Mouse (Mus musculus): Measurements from ENCODE around the gene Rasa4. TPM values are rescaled to one million over a fixed set of nuclear protein-coding genes. Genes with fewer than 3 reads are reported as not detected.
"Not testable (repeated sequence)": the region's sequence is repeated elsewhere in the genome, so short reads cannot be mapped to it uniquely, and the experiment has no call there.

The Rasa4 gene
- total RNA-seq, 2 experiments from 2014 or later: 10.0 to 13.1 TPM

GRCm38 (mm10) chr5:136160084-136160483 lies 76.4 kb downstream of the Rasa4 start:
- peak; percentile 47 for DNase-seq

More at GRCm38 (mm10) chr5:136160084-136160483, 76.4 kb downstream of the Rasa4 start:
- intact Hi-C loops (cut with DNase I): not testable (repeated sequence)

Small RNA genes lying within 50 kb of the gene (microRNA-seq; reads per million reads assigned to microRNA genes)
- 2.4 reads per million for gene Mir7035

Other genes starting within 250 kb of the Rasa4 start
- 1 to 10 TPM; 3.2 to 3.7 TPM for gene Hspb1, start 196.0 kb upstream of the Rasa4 start, total RNA-seq (2021)
- 1,000 to 10,000 TPM; 1,399 to 1,485 TPM for gene Ywhag, start 149.3 kb upstream of the Rasa4 start, total RNA-seq (2021)
- 1 to 10 TPM; 2.0 to 2.7 TPM for gene Ssc4d, start 109.4 kb upstream of the Rasa4 start, total RNA-seq (2021)
- not detected for gene Zp3, start 103.8 kb upstream of the Rasa4 start, total RNA-seq (2021)
- 10 to 100 TPM; 13.8 to 14.4 TPM for gene Dtx2, start 89.1 kb upstream of the Rasa4 start, total RNA-seq (2021)
- gene Upk3b, start 45.4 kb upstream of the Rasa4 start, total RNA-seq (2021): not detected
- not detected for gene Upk3bl, start 29.4 kb upstream of the Rasa4 start, total RNA-seq (2021)
- gene Polr2j, start 32.7 kb downstream of the Rasa4 start, total RNA-seq (2021): 10 to 100 TPM; 88.0 to 92.4 TPM
- gene Lrwd1, start 52.2 kb downstream of the Rasa4 start, total RNA-seq (2021): 10 to 100 TPM; 22.1 to 22.5 TPM
- gene Alkbh4, start 52.2 kb downstream of the Rasa4 start, total RNA-seq (2021): 10 to 100 TPM; 10.7 to 12.8 TPM
- gene Orai2, start 86.8 kb downstream of the Rasa4 start, total RNA-seq (2021): 10 to 100 TPM; 56.5 to 58.2 TPM
- 10 to 100 TPM; 40.3 to 42.6 TPM for gene Prkrip1, start 115.0 kb downstream of the Rasa4 start, total RNA-seq (2021)
- gene Sh2b2, start 162.6 kb downstream of the Rasa4 start, total RNA-seq (2021): 10 to 100 TPM; 40.0 to 40.8 TPM

All from left cerebral cortex, postnatal 4 days (tissue).